Mouse (Mus musculus): ENCODE data around the gene 4930451I11Rik.

- TF ChIP-seq POLR2A (IDR thresholded peaks at IDR 0.05; ENCODE audit: control insufficient read depth, low read depth, low read length) (no peak), CTCF (IDR thresholded peaks at IDR 0.05; ENCODE audit: control insufficient read depth, insufficient read depth, insufficient replicate concordance, low read depth, low read length) (no peak)
These were observed 35.8 kb downstream of the 4930451I11Rik start for GRCm38 (mm10) chr7:126795387-126796317.
